Mouse (Mus musculus) cerebellum, adult 8-10 months (tissue): ENCODE data around the gene Gm10570.

Source experiments
- DNase-seq: peaks from one replicate; pipeline ENCODE4 v3.0.0; 2022

Gm10570 gene

GRCm38 (mm10) chr4:130308231-130309081 is at the start of gene Gm10570, which contains the start of gene Fabp3:
Gene Gm10570, minus strand, starts transcription at chr4:130308674.
Gene Fabp3, plus strand, starts transcription at chr4:130308595.
- DNase-seq, result peak; percentile 77

- no peak for DNase-seq
Observed at GRCm38 (mm10) chr4:130357946-130358345, 49.5 kb upstream of the Gm10570 start.

GRCm38 (mm10) chr4:130352588-130352987 is 44.1 kb upstream of the Gm10570 start:
- DNase-seq, result no peak

DNA sequence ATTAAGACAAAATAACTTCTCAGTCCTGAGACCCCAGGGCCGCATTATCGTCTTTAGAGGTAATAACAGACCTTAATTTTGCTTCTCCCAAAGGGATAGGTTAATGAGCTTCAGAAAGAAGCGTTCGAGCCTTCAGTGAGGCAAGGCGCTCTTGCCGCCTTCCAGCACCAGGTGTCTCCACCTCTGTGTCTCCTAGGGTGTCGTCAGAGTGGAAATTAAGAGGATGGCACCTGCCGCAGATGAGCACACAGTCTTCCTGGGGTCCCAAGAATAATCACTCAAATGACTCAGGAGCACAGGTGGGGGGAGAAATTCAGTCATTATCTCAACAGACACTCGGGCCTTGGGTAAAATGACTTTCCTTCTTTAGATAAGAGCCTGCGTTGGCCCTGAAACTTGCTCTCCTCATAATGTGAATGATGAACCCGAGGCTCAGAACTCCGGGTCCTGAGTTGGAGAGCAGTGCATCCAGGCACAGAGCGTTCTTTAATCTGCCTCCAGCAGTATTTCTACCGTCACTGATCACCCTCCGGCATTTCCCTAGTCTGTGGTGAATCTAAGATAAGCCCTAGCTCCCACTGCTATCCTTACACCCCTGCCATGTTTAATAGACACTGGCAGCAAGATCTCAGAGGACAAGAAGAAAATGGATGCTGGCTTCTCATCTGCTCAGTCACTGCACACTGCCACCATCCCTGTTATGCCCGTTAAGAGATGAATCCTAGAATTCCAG is 42.4 kb upstream of the Gm10570 start:
- no peak for DNase-seq

DNA sequence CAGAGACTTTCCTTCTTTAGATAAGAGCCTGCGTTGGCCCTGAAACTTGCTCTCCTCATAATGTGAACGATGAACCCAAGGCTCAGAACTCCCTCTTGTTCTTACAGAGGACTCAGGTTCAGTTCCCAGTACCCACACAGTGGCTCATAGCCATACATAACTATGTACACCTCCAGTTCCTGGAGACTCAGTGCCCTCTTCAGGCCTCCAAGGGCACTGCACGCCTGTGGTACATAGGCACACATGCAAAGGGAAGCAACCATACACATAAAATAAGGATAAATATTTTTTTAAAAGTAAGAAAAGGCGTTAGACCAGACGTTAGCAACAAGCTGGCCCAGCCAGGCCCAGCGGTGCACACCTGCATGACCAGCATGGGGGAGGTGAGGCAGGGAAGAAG is 41.2 kb upstream of the Gm10570 start:
- no peak for DNase-seq

DNA sequence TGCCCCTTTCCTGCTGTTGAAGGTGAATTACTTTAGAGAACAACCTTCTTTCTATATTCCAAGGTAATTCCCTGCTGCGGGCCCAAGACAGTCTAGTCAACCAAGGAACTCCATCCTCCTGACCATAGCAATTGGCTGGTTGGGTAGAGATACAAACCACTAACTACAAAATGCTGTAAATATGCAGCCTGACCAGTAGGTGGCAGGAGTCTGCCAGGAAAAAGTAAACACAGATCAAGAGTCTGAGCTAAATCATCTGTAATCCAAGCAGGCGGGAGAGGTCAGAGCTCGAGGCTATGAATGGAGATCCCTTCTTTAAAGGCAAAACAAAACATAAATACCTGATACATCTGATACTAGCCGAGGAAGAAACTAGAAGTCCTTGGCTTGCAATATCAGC is 33.2 kb upstream of the Gm10570 start:
- peak; percentile 57 for DNase-seq

- DNase-seq, result no peak
Observed at GRCm38 (mm10) chr4:130335867-130336266, 27.4 kb upstream of the Gm10570 start.

GRCm38 (mm10) chr4:130327366-130327765 is 18.9 kb upstream of the Gm10570 start:
- DNase-seq, result peak; percentile 70

DNA sequence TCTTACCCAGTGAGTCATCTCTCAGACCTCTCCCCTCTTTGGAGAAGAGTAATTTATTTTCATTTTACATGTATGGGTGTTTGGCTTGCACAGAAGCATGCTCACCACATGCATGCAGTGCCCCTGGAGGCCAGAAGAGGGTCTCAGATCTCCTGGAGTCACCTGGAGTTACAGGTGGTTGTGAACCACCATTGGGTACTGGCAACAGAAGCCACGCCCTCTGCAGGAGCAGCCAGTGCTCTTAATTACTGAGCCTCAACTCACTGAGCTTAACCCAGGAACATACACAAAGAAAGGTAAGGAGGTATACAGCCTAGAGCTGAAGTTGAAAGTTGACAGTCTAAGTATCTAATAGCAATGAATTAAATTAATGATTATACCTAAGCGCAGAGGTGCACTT is 17.0 kb upstream of the Gm10570 start:
- no peak for DNase-seq

- DNase-seq, result no peak
Observed at GRCm38 (mm10) chr4:130323607-130324006, 15.1 kb upstream of the Gm10570 start.

GRCm38 (mm10) chr4:130323165-130323564 is 14.7 kb upstream of the Gm10570 start:
- no peak for DNase-seq

- no peak for DNase-seq
Observed at GRCm38 (mm10) chr4:130322567-130322966, 14.1 kb upstream of the Gm10570 start.

- DNase-seq, result no peak
Observed at GRCm38 (mm10) chr4:130321640-130322039, 13.2 kb upstream of the Gm10570 start.

- DNase-seq, result no peak
Observed at GRCm38 (mm10) chr4:130319564-130319963, 11.1 kb upstream of the Gm10570 start.

- no peak for DNase-seq
Observed at GRCm38 (mm10) chr4:130318122-130318521, 9.6 kb upstream of the Gm10570 start.

GRCm38 (mm10) chr4:130316691-130317090 is 8.2 kb upstream of the Gm10570 start:
- no peak for DNase-seq

DNA sequence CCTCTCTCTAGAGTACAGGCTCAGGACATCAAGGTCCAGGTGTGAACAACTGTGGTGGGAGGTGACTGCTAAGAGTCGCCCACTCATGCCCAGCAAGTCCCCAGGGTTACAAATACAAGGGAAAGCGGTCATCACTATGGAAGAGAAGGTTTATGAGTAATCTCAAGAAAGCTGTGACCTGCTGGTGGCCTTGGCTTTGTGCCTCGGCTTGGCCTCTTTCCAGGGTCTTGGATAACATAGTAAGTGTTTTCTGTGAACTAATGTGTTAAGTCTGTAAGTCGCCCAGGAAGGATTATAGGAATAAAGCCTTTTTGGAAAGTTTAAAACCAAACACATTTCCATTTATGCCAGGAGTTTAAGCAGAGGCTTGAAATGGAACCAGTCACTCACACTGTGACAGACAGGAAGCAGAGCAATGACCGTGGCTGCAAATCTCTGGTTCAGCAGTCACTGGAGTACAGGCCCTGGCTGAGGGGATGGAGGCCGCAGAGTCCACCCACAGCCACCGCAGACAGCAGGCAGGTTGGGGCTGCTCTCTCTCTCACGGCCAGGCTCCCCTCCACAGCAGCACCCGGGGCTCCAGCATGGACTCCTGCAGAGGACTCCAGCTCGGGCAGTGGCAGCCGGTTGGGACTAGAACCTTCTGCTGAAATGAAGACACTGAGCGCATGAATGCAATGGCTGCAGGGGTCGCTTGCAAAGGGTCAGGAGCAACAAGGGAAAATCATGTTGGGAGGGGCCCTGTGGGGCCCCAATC is 7.5 kb upstream of the Gm10570 start:
- DNase-seq, result peak; percentile 45

DNA sequence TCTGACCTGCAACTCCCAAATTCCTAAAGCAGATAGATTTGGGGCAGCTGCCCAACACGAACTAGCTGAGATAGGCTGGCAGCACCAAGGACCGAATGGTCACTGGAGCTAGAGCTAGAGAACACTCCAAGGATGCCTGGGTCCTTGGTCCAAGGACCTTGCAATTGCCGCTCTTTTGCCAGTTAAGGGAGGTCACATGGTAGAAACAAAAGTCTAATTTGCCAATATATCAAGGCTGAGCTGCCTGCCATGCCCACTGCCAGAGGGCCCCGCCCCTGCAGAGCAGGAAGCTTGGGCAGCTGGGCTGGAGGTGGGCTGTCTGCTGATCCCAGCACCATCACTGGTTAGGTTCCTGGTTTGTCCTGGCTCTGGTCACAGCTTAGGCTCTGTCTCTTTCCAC is 5.1 kb upstream of the Gm10570 start:
- DNase-seq, result no peak

DNA sequence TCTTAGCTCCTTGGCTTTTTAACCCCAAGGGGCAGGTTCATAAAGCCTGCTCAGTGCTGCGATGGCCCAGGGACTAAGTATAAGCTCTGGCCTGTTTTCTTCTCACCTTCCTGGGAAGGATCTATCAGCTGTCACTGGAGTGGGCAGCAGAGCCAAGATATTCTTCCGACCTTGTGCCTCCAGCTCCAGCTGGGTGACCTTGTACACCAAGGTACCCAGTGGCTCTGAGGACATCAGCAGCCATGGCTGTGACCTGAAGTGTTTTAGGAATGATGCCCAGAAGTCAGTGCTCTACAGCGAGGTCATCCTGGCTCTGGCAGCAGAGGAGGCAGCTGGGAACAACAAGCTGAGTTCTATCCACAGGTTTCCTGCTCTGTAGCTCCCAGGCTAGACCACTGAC is 4.1 kb upstream of the Gm10570 start:
- DNase-seq, result no peak

DNA sequence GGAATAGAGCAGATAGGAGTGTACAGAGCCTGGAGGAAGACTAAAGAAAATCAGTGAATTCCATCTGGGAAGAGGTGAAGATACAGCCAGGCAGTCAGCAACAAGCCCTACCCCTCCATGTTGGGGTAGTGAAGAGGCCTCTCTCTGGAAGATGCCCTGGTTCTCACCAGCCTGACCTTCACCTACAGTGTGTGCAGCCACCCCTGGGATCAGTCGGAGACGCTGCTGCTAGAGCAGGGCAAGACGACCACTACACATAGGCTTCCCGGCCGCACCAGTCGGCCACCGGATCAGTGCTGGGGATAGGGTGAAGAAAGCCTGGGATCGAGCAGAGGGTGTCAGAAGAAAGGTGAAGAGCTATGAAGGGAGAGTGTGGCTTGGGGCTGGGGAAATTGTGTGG is 780 bp upstream of the Gm10570 start:
- DNase-seq, result no peak

DNA sequence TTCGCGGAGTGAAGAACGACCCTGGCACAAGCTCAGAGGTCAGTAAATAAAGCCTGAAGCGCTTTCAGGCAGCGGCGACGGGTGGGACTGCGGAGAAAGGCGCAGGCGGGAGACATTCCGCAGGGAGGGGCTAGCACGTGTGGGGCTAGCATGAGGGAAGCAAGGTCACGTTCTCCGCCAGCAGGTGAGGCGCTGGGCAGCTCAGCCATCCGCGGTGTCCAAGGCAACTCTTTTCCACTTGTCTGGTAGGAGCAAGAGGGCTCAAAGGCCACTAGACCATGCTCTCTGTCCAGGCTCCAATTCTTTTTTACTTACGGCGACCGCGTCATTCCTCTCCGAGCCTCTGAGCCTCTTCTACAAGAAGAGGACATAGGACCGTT is 633 bp downstream of the Gm10570 start:
- peak; percentile 63 for DNase-seq

DNA sequence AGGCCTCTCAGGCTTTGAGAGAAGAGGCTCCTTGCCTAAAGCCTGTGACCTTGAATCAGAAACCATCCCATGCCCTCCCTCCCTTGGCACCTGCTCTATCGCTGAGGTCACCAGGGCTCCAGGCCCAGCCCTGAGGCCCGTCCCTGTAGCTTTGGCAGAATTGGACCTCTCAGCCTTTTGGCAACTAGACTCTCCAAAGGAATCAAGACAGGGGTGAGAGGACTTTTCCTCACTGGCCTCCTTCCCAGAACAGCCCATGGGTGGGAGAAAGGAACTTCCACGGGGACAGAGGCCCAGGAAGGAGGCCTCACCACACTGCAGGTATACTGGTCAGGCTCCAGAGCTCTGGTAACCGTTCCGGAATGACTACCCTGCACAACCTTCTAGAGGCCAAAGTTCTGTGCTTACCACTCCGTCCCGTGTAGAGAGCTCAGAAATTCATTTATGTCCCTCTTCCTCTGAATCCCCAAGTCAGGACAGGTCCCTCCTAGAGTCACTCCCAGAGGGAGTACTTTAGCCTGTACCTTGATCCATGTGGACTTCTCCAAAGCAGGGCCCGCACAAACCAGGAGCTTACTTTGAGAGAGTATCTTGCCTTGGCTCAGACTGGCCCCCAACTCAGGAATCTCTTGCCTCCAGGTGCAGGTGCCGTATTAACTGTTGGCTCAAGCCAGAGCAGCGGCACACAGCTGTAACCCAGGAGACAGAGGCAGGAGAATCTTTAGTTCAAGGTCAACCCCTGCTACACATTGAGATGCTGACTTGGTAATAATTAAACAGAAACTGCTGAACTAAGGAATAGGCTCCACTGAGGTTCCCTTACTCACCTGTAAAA is 1.5 kb downstream of the Gm10570 start:
- no peak for DNase-seq

- DNase-seq, result no peak
Observed at GRCm38 (mm10) chr4:130304746-130305145, 3.7 kb downstream of the Gm10570 start.
